Mouse (Mus musculus): ENCODE measurements around the gene Ccdc125.

Gene Ccdc125

GRCm38 (mm10) chr13:100703468-100703867, 34.0 kb downstream of the Ccdc125 start:
- in situ Hi-C loops (cut with MboI; ENCODE audit: unreplicated experiment in 2 of 2): no loop called here

GRCm38 (mm10) chr13:100706206-100706605, 36.7 kb downstream of the Ccdc125 start:
- in situ Hi-C loops (cut with MboI; ENCODE audit: unreplicated experiment in 2 of 2): no loop called here

- in situ Hi-C loops (cut with MboI; ENCODE audit: unreplicated experiment in 2 of 2): no loop called here
Measured at GRCm38 (mm10) chr13:100715467-100715866, 46.0 kb downstream of the Ccdc125 start.

- in situ Hi-C loops (cut with MboI; ENCODE audit: unreplicated experiment in 2 of 2): loop anchor here in 1 of 2 experiments (10.0 kb wide), 1 partner anchor 73 kb away; no protein-coding TSS in a partner anchor
Measured at GRCm38 (mm10) chr13:100721656-100722055, 52.1 kb downstream of the Ccdc125 start.

- in situ Hi-C loops (cut with MboI; ENCODE audit: unreplicated experiment in 2 of 2): loop anchor here in 1 of 2 experiments (10.0 kb wide), 1 partner anchor 71 kb away; no protein-coding TSS in a partner anchor
Measured at GRCm38 (mm10) chr13:100724051-100724754, 54.7 kb downstream of the Ccdc125 start.

- in situ Hi-C loops (cut with MboI; ENCODE audit: unreplicated experiment in 2 of 2): loop anchor here in 1 of 2 experiments (10.0 kb wide), 1 partner anchor 70 kb away; no protein-coding TSS in a partner anchor
Measured at GRCm38 (mm10) chr13:100725194-100725593, 55.7 kb downstream of the Ccdc125 start.

GRCm38 (mm10) chr13:100728086-100728485, 58.6 kb downstream of the Ccdc125 start:
- in situ Hi-C loops (cut with MboI; ENCODE audit: unreplicated experiment in 2 of 2): loop anchor here in 1 of 2 experiments (10.0 kb wide), 1 partner anchor 67 kb away; no protein-coding TSS in a partner anchor

- in situ Hi-C loops (cut with MboI; ENCODE audit: unreplicated experiment in 2 of 2): loop anchor here in 1 of 2 experiments (10.0 kb wide), 1 partner anchor 66 kb away; no protein-coding TSS in a partner anchor
Measured at GRCm38 (mm10) chr13:100728530-100728929, 59.0 kb downstream of the Ccdc125 start.

- in situ Hi-C loops (cut with MboI; ENCODE audit: unreplicated experiment in 2 of 2): loop anchor here (5.0 to 10.0 kb wide), 2 partner anchors 52 to 104 kb away; partner anchors contain the start of gene Slc30a5 (in 1 of the 2)
Measured at GRCm38 (mm10) chr13:100730153-100730860, 60.8 kb downstream of the Ccdc125 start.

GRCm38 (mm10) chr13:100730861-100731176, 61.3 kb downstream of the Ccdc125 start, which contains the start of gene Cdk7:
Cdk7 (minus strand) TSS chr13:100730939.
- in situ Hi-C loops (cut with MboI; ENCODE audit: unreplicated experiment in 2 of 2): loop anchor here (5.0 to 10.0 kb wide), 2 partner anchors 51 to 104 kb away; partner anchors contain the start of gene Slc30a5 (in 1 of the 2)

GRCm38 (mm10) chr13:100731462-100732046, 62.0 kb downstream of the Ccdc125 start:
- in situ Hi-C loops (cut with MboI; ENCODE audit: unreplicated experiment in 2 of 2): loop anchor here (5.0 to 10.0 kb wide), 2 partner anchors 51 to 103 kb away; partner anchors contain the start of gene Slc30a5 (in 1 of the 2)

GRCm38 (mm10) chr13:100732756-100733155, 63.2 kb downstream of the Ccdc125 start:
- in situ Hi-C loops (cut with MboI; ENCODE audit: unreplicated experiment in 2 of 2): loop anchor here (5.0 to 10.0 kb wide), 2 partner anchors 50 to 102 kb away; partner anchors contain the start of gene Slc30a5 (in 1 of the 2)

- in situ Hi-C loops (cut with MboI; ENCODE audit: unreplicated experiment in 2 of 2): loop anchor here in 1 of 2 experiments (5.0 kb wide), 1 partner anchor 84 kb away; no protein-coding TSS in a partner anchor
Measured at GRCm38 (mm10) chr13:100742831-100743230, 73.3 kb downstream of the Ccdc125 start.

GRCm38 (mm10) chr13:100743346-100744035, 74.0 kb downstream of the Ccdc125 start:
- in situ Hi-C loops (cut with MboI; ENCODE audit: unreplicated experiment in 2 of 2): loop anchor here in 1 of 2 experiments (5.0 kb wide), 1 partner anchor 84 kb away; no protein-coding TSS in a partner anchor

GRCm38 (mm10) chr13:100744036-100744744, 74.7 kb downstream of the Ccdc125 start, which contains the start of gene Mrps36:
Mrps36 (minus strand) TSS chr13:100744659.
- in situ Hi-C loops (cut with MboI; ENCODE audit: unreplicated experiment in 2 of 2): loop anchor here in 1 of 2 experiments (5.0 kb wide), 1 partner anchor 83 kb away; no protein-coding TSS in a partner anchor

GRCm38 (mm10) chr13:100746090-100746489, 76.6 kb downstream of the Ccdc125 start:
- in situ Hi-C loops (cut with MboI; ENCODE audit: unreplicated experiment in 2 of 2): no loop called here
